Mouse (Mus musculus) intestine, postnatal 0 days (tissue): ENCODE data around the gene Ripor3. TPM values are rescaled to one million over a fixed set of nuclear protein-coding genes. Genes with fewer than 3 reads are reported as not detected.

Experiments
- ATAC-seq: fragments of 200-750 bp; cut with Nextera tagmentation; 2 replicates; pipeline ENCODE4 v1.8.0; 2017; ENCODE audit warnings: mild to moderate bottlenecking, moderate TSS enrichment, moderate library complexity
- H3K27ac ChIP-seq: fragments of 300-500 bp; sonication (generic); 2 replicates; pipeline ENCODE4 v1.5.1; 2014; ENCODE audit warnings: mild to moderate bottlenecking, low read depth, low read length, moderate library complexity
- H3K27me3 ChIP-seq: fragments of 300-500 bp; sonication (generic); replicated peaks from 2 replicates; pipeline ENCODE4 v1.6.1; 2014; ENCODE audit warnings: low read length, mixed read lengths; ENCODE audit not compliant: control insufficient read depth, insufficient read depth
- H3K36me3 ChIP-seq: fragments of 300-500 bp; sonication (generic); 2 replicates; pipeline ENCODE4 v1.6.1; 2014; ENCODE audit warnings: mild to moderate bottlenecking, moderate library complexity; ENCODE audit not compliant: control insufficient read depth, insufficient read depth
- H3K4me1 ChIP-seq: fragments of 300-500 bp; sonication (generic); replicated peaks from 2 replicates; pipeline ENCODE4 v1.6.1; 2014; ENCODE audit warnings: antibody characterized with exemption, low read length, mixed read lengths; ENCODE audit not compliant: control insufficient read depth, insufficient read depth
- H3K4me2 ChIP-seq: fragments of 300-500 bp; sonication (generic); replicated peaks from 2 replicates; pipeline ENCODE4 v1.6.1; 2014; ENCODE audit warnings: low read depth, mild to moderate bottlenecking, moderate library complexity
- H3K4me3 ChIP-seq: fragments of 300-500 bp; sonication (generic); 2 replicates; pipeline ENCODE4 v1.5.1; 2014; ENCODE audit warnings: low read depth, low read length
- H3K9ac ChIP-seq: fragments of 300-500 bp; sonication (generic); 2 replicates; pipeline ENCODE4 v1.6.1; 2014; ENCODE audit warnings: mild to moderate bottlenecking, low read depth, low read length
- H3K9me3 ChIP-seq: fragments of 300-500 bp; sonication (generic); 2 replicates; pipeline ENCODE4 v1.6.1; 2016; ENCODE audit warnings: mixed run types; ENCODE audit not compliant: control insufficient read depth
- CTCF ChIP-seq: sonication (generic); IDR thresholded peaks from 2 replicates; pipeline ENCODE4 v1.5.1; 2016; ENCODE audit warnings: low read depth, mild to moderate bottlenecking, control low read depth, antibody characterized with exemption, moderate library complexity
- WGBS: fragments of 180-500 bp; shearing (Covaris S2); extraction: QIAGEN DNeasy Blood & Tissue Kit; methylation state at CpG from one replicate; pipeline ENCODE4 v1.1.7; 2014; 5-methylcytosine and 5-hydroxymethylcytosine counted together
- polyA plus RNA-seq: library from polyadenylated mRNA; unstranded; fragments of >200 nt; fragmentation: Nextera tagmentation; extraction: Ambion mirVana; gene quantifications from 2 replicates; pipeline ENCODE4 v1.2.1, GENCODE M21; 2015

Ripor3 gene
- polyA plus RNA-seq, 1 experiment from 2014 or later: 1.5 TPM

- Histone ChIP-seq H3K36me3 (no peaks in the 10 kb centered on the region), H3K4me1 (peaks cover 14% of the 10 kb centered on the region), H3K27ac (peak overlapping the region; percentile 62), H3K9ac (no peak overlapping the region), H3K27me3 (no peaks in the 10 kb centered on the region), H3K9me3 (no peaks in the 10 kb centered on the region), H3K4me2 (no peak overlapping the region), H3K4me3 (no peak overlapping the region)
- TF ChIP-seq CTCF: no peak
- ATAC-seq: peak; percentile 30; the same call in 1 of the 2 replicates
- 40% methylated on average over 6 of the region's 6 CpGs for WGBS
Observed at GRCm38 (mm10) chr2:168006489-168006888, 3.9 kb downstream of the Ripor3 start.

- peak; percentile 55 for ATAC-seq
Observed at GRCm38 (mm10) chr2:168005616-168006015, 4.8 kb downstream of the Ripor3 start.

GRCm38 (mm10) chr2:168005005-168005404 is 5.4 kb downstream of the Ripor3 start:
- Histone ChIP-seq H3K36me3 (no peaks in the 10 kb centered on the region), H3K27ac (no peak overlapping the region), H3K27me3 (no peaks in the 10 kb centered on the region), H3K4me2 (no peak overlapping the region), H3K4me3 (no peak overlapping the region), H3K9me3 (no peaks in the 10 kb centered on the region), H3K4me1 (peaks cover 14% of the 10 kb centered on the region), H3K9ac (no peak overlapping the region)
- ATAC-seq: peak; percentile 40
- TF ChIP-seq CTCF: no peak
- 40% methylated on average over 3 of the region's 3 CpGs for WGBS

More at GRCm38 (mm10) chr2:168005616-168006015, 4.8 kb downstream of the Ripor3 start:
- WGBS: 29% methylated on average over 3 of the region's 3 CpGs
- Histone ChIP-seq H3K9me3 (no peaks in the 10 kb centered on the region), H3K4me2 (no peak overlapping the region), H3K27ac (peak overlapping the region; percentile 62), H3K9ac (no peak overlapping the region), H3K4me3 (no peak overlapping the region), H3K4me1 (peaks cover 14% of the 10 kb centered on the region), H3K27me3 (no peaks in the 10 kb centered on the region), H3K36me3 (no peaks in the 10 kb centered on the region)
- TF ChIP-seq CTCF: no peak

- WGBS: 55% methylated on average over 2 of the region's 2 CpGs
- H3K9me3 ChIP-seq: no peaks in the 10 kb centered on the region
- peak; percentile 61 for TF ChIP-seq CTCF
- no peak overlapping the region for H3K4me2 ChIP-seq
- H3K4me1 ChIP-seq: peaks cover 14% of the 10 kb centered on the region
- H3K36me3 ChIP-seq: no peaks in the 10 kb centered on the region
- H3K4me3 ChIP-seq: no peak overlapping the region
- no peak overlapping the region for H3K27ac ChIP-seq
- ATAC-seq: no peak
- no peak overlapping the region for H3K9ac ChIP-seq
- H3K27me3 ChIP-seq: no peaks in the 10 kb centered on the region
Observed at GRCm38 (mm10) chr2:168004369-168004768, 6.0 kb downstream of the Ripor3 start.

GRCm38 (mm10) chr2:168003431-168003830 is 7.0 kb downstream of the Ripor3 start:
- no peaks in the 10 kb centered on the region for H3K9me3 ChIP-seq
- no peak overlapping the region for H3K4me2 ChIP-seq
- TF ChIP-seq CTCF: no peak
- no peaks in the 10 kb centered on the region for H3K36me3 ChIP-seq
- H3K9ac ChIP-seq: no peak overlapping the region; the same call in 1 of the 2 replicates
- no peak for ATAC-seq
- no peaks in the 10 kb centered on the region for H3K27me3 ChIP-seq
- WGBS: 42% methylated on average over 12 of the region's 12 CpGs
- no peak overlapping the region for H3K4me3 ChIP-seq
- peaks cover 14% of the 10 kb centered on the region for H3K4me1 ChIP-seq
- no peak overlapping the region for H3K27ac ChIP-seq

- no peak for ATAC-seq
- no peak overlapping the region for H3K27ac ChIP-seq
- H3K9ac ChIP-seq: no peak overlapping the region; the same call in 1 of the 2 replicates
Observed at GRCm38 (mm10) chr2:168002884-168003283, 7.5 kb downstream of the Ripor3 start.

GRCm38 (mm10) chr2:168002188-168002587 is 8.2 kb downstream of the Ripor3 start:
- TF ChIP-seq CTCF: no peak
- Histone ChIP-seq H3K27ac (no peak overlapping the region), H3K4me1 (peaks cover 14% of the 10 kb centered on the region), H3K4me3 (no peak overlapping the region), H3K27me3 (no peaks in the 10 kb centered on the region), H3K9ac (no peak overlapping the region), H3K9me3 (no peaks in the 10 kb centered on the region), H3K36me3 (no peaks in the 10 kb centered on the region), H3K4me2 (no peak overlapping the region)
- ATAC-seq: no peak
- 58% methylated on average over 4 of the region's 4 CpGs for WGBS

More at GRCm38 (mm10) chr2:168002884-168003283, 7.5 kb downstream of the Ripor3 start:
- TF ChIP-seq CTCF: no peak
- no peaks in the 10 kb centered on the region for H3K27me3 ChIP-seq
- peaks cover 14% of the 10 kb centered on the region for H3K4me1 ChIP-seq
- no peak overlapping the region for H3K4me3 ChIP-seq
- no peaks in the 10 kb centered on the region for H3K36me3 ChIP-seq
- 73% methylated on average over 2 of the region's 2 CpGs for WGBS
- no peaks in the 10 kb centered on the region for H3K9me3 ChIP-seq
- H3K4me2 ChIP-seq: no peak overlapping the region
